Mouse (Mus musculus): ENCODE results near the gene Dpm3. TPM values are rescaled to one million over a fixed set of nuclear protein-coding genes. Genes with fewer than 3 reads are reported as not detected.

Dpm3 gene
- total RNA-seq, 2 experiments from 2014 or later: 50.0 to 63.2 TPM

DNA sequence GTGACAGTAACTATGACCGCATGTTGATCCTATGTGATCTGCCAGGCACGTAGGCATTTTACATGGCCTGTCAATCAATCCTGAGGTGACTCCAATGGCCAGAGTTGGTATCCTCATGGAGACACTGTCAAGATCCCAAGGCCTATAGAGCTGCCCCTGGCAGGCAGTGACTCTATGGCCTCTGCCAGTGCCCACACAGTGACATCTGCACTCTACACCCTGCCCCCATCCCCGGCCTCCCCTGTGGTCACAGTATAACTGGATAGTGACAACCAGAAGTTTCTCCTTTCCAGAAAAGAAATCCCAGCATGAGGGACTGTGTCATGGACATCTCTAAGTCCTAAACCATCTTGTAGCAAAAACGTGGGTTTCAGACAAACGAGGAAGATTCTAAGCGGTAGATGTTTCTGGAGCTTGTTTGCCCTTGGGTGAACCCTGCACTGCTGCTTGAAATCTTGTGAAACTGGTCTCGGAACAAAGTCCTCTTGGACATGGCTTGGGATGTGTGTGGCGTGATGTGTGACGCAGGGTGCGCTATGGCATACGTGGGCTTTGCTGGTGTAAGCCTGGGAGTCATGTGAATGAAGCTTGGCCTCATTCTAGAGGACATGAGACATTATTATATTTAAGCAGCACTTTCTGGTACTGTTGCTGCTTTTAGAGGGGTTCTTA is 34.2 kb downstream of the Dpm3 start:
- DNase-seq (ENCODE audit: low spot score in 2 of 2): no peak

DNA sequence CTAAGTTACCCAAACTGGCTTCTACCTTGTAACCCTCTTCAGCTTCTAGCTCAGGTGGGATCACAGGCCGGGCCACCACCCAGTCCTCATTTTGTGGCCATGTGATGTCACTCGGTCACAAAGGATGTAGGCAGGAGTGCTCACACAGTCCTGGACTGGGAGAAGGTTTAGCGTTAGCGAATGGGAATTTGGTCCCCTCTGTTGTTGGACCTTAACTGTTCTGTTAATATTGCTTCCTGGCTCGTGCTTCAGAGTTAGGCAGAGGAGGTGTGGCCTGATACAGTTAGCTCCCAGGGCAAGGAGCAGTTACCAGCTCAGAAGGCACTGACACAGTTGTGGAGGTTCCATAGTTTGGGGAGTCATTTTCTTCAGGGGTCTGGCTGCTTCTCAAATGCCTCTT is 35.0 kb downstream of the Dpm3 start:
- no peak for DNase-seq (ENCODE audit: low spot score in 2 of 2)

DNA sequence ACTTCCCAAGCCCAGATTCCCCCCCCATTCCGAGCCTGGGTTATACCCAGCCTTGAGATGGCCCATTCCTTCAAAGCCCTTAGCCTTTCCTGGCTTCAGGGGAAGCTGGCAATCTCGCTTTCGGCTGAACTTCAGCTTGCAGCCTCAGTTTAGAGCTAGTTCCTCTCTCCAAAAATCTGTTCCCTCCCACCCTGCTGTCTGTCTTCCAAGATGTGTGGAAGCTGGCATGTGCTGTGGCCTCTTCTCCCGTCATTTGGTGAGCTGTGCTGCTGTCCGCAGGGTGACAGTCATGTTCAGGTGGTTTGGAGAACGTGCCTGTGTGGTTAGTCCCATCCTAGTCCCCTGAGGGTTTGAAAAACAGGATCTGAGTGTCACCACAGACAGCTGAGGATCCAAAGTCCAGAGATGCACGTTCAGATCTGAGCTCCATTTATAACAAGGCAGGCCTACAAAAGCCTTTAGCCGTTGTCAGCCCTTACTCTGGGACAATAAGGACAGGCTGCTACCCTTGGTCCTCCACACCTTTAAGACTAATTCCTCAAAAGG is 36.6 kb downstream of the Dpm3 start:
- no peak for DNase-seq (ENCODE audit: low spot score in 2 of 2)

DNA sequence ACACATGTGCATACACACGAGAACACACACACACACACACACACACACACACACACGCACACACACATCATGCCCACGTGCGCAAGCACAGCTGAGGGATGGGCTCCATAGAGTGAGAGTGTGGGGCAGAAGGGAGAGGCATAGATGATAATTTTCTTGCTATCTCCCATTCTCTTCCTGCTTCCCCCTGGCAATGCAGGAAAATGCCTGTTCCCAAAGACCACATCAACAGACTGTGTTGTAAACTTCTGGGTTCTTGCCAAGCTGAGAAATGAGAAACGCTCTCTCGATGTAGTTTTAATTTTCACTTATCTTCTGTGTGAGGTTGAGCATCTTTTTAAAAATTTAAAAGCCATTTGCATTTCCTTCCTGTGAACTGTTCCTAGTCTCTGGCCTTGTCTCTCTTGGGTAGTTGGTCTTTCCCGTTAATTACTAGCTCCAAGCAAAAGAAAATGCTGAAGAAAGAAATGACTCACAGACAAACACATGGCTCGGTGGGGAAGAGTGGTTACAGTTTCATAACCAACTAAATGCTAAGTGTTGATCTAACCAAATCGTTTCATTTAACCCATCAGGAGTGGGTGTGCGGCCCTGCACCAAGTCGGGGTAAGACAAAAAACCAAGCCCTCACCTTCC is 37.7 kb downstream of the Dpm3 start:
- DNase-seq (ENCODE audit: low spot score in 2 of 2): no peak

DNA sequence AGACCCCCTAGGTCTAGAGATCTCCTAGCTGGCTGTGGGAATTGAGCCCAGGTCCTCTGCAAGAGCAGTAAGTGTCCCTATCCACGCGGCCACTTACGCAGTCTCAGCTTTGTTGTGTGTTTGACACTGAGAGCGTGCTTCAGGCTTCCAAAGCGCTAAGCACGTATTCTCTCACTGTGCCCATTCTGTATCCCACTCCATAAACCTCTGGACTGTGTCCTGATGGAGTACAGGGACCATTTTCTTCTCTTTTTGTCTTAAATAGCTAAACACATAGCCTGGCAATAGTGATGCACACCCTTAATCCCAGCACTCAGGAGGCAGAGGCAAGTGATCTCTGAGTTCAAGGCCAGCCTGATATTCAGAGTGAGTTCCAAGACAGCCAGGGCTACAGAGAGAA is 39.8 kb downstream of the Dpm3 start:
- no peak for DNase-seq (ENCODE audit: low spot score in 2 of 2)

DNA sequence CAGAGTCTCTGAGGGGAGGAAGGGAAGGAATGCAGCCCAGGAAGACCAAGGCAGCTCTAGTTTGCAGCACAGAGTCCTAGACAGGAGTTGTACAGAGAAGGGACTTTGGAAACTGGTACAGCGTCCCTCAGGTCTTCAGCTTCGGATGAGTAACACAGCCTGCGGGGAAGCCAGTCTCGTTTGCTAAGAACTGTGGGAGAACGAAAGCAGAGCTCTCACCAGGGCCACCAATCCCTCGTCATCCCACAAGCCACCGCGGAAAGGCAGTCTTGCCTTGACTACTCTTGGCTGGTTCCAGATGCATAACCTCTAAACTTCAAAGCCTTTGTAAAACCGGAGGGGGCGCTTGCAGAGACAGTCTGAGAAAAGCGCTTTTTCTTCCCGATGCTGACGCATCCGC is 40.3 kb downstream of the Dpm3 start:
- no peak for DNase-seq (ENCODE audit: low spot score in 2 of 2)

DNA sequence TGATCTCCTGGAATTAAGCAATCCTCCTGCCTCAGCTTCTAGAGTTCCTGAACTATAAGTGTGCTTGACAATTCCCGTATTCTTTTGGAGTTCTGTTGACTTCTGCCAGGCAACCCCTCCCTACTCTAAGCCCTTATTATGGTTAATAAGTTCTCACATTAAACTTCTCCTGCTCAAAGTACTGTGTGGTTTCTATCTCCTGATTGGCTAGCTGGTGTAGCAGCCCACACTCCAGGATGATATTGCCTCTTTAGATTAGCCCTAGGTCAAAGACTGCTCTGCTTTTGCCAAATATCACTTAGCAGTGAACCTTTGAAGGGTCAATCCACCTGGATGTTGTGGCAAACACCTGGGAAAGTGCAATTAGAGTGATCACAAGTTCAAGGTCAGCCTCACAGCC is 40.9 kb downstream of the Dpm3 start:
- DNase-seq (ENCODE audit: low spot score in 2 of 2): no peak

DNA sequence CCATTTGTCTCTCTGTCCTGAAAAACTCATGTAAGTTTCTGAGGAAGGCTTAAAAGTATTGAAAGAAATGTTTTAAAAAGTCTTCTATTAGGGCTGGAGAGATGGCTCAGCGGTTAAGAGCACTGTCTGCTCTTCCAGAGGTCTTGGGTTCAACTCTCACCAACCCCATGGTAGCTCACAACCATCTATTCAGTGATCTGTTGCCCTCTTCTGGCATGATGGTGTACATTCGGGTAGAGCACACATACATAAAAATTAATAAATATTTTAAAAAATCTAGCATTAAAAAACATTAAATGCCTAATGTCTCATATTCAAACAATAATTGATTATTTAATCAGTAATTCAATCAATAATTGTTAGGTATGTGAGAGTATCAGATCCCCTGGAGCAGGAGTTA is 41.4 kb downstream of the Dpm3 start:
- no peak for DNase-seq (ENCODE audit: low spot score in 2 of 2)

DNA sequence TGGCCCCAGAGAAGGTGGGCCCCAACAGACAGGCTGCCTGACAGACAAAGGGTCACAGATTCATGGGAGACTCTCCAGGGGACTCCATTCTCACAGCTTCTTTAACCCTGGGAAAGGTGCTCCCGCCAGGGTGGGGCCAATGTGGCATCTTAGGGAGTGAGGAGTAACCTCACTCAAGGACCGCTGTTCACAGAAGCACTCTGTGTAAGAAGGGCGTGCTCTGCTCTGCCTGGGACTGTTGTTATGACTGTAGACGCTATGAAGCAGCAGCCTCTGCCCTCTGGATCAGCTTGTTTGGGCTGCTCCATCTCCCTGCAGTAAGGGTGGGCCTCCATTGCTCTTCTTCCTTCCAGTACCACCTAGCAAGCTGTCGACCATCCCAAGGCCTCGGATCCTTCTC is 45.3 kb downstream of the Dpm3 start:
- DNase-seq (ENCODE audit: low spot score in 2 of 2): no peak

DNA sequence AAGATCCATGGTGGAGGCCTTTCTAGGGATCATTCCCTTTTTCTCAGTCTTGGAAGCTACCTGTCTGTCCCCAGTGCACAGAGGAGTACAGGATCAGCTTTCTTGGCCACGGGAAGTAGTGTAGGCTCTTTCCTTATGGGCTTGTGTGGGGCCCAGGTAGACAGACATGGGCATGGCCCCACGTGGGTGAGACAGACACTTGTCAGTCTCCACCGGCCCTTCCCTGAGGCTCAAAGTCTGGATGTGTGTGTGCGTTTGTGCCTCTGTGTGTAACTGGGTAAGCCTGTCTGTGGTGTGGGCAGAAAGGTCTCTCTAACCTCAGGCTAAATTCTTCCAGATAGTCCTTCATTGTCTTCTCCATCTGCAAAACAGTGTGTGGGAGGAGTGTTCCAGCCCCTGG is 45.9 kb downstream of the Dpm3 start:
- no peak for DNase-seq (ENCODE audit: low spot score in 2 of 2)

DNA sequence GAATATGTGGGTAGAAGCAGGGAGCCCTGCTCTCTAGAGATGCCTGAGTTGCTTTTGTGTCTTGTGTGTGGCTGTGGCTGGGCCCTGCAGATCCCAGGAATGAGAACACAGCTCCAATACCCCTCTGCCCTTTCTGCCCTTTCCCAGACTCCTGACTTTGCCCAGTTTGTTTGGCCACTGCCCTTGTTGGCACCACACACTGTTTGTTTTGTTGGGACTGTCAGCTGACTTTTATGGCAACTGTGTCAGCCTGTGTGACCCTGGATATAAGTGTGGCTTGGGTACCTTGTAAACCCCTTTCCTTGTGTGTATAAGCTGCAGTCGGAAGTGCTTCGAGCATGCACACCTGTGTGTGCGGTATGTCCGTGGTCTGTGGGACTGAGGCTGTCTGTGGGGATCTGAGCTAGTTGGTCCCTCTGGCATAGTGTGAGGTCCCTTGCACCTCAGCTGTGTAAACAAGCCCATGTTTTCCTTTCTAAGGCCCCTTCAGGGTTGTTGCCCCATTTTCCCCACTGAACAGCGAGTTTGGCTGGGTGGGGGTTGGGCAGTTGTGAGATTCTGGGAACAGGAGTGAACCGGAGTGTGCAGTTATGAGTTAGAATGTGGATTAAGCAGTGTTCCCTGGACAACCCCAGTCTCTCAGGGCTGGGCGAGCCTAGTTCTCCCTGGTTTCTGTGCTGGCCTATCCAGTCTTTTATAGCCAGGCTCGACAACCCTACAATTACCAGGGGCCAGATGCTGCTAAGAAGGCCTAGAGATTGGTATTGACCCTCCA is 46.6 kb downstream of the Dpm3 start:
- DNase-seq (ENCODE audit: low spot score in 2 of 2): no peak

DNA sequence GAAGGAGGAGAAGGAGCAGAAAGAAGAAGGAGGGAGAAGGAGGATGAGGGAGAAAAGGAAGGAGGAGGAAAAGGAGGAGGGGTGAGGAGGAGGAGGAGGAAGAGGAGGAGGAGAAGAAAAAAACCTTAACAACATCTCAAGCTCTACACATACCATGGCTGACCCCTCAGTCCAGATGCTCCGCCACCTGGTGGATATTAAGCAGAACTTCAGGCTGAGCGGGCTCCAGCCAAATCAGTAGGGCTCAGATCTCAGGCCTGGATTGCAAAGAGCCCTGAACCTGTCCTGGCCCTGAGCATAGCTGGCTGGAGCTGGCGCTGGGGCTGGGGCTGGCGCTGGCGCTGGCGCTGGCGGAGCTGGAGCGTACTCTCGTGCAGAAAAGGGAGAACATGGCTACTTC is 48.9 kb downstream of the Dpm3 start:
- peak; percentile 50 to 69 for DNase-seq (ENCODE audit: low spot score in 2 of 2)

DNA sequence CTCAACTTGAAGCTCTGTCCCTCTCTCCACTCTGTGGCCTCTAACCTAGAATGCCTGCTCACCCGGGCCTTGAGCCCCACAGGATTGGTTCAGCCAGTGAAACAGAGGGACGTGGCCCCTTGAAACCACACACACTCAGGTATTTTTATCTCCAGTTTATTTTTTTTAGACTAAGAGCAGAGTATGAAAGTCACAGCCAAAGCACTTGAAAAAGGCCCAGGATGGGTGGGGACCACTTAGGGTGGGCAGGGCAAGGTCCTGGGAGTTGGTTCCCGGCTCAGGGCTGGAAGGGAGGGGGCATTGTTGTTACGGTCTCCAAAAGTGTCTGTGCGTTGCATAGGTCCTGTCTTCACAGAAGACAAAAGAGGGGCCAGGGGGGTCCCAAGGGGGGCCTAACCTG is 55.2 kb downstream of the Dpm3 start:
- DNase-seq (ENCODE audit: low spot score in 2 of 2): no peak

DNA sequence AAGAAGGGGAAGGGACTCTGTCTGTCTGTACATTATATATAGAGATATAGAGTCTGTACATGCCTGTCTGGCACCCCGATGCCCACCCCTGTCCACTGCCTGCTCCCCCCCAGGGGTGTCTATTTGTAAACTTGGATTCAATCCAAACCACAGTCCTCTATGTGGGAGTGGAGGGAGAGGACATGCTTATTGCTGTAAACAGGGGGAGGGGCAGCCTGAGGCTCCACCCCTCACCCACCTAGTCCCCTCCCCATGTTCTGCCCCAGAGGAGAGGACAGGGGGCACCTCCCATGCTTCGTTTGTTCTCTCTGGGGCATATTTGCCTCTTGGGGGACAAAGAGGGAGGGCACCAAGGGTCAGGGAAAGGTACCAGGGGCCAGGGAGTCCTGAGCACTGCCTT is 55.6 kb downstream of the Dpm3 start:
- DNase-seq (ENCODE audit: low spot score in 2 of 2): no peak

DNA sequence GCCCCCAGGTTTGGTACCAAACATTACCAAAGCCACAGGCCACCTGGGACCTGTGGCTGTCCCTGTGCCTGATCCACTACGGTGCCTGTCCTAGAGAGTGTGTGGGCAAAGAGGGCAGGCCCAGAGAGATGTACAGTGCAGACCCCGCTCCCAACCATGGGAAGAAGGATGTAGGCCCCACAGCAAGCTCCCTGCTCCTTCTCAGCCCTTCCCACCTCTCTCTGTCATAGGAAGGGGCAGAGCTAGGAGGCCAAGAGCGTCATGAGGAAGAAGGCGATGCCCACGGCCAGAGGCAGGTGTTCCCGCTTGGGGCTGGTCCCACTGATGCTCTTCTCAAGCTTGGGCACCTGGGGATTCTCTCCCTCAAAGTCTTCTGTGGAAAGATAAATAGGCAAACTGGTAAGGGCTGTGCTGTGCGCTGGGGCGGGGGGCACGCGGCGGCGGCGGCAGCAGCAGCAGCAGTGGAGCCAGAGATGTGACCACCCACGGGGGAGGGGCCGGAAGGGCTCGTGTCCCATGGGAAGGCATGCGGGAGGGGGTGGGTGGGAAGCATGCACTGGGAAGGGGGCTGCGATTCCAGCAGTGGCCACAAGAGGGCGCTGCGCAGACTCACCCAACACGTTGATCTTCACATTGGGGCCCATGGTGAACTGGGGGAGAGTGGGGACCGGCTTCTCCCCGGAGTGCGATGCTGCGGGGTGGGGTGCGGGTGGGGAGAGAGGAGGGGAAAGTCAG is 56.2 kb downstream of the Dpm3 start:
- peak; percentile 78 to 81 for DNase-seq (ENCODE audit: low spot score in 2 of 2)

DNA sequence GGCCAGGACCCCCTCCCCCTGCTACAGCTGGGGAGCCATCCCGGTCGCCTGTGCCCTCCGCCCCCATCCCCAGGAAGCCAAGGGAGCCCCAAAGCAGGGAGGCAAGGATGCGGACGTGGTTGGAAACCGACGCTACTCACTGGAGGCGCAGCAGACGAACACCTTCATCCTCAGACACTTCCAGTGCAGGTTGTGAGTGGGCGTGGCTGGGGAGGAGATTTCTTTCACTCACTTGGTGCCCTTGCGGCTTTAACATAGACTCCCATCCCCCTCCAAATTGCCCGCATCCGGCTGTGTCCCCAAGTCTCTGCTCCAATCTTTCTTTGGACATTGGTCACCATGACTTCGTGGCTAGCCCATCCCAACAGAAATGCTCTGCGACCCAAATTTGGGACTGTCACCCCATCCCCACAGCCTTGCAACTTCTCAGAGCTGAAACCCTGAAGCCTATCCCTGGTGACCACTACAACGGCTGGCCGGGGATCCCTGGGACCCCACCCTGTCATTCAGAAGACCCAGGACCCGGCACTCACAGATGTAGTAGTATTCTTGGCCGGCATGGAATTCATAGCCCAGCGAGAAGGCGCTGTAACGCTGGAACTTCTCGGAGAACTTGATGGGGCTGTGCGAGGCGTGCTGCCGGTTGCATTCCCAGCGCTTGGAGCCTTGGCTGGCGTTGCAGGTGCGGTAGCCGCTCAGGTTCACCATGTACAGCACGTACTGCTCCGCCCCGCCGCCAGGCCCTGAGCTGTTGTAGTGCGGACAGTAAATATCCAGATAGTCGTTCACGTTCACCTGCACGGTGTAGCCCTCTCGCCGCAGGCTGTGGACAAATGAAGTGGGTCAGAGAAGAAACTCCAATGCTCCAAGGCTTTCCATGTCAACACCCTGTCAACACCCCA is 57.0 kb downstream of the Dpm3 start:
- DNase-seq (ENCODE audit: low spot score in 2 of 2): no peak
